Mouse (Mus musculus) CH12.LX (cell line): Measurements from ENCODE around the gene Map3k13. TPM values are rescaled to one million over a fixed set of nuclear protein-coding genes. Genes with fewer than 3 reads are reported as not detected.
A peak's percentile ranks its signal among the peaks of the same experiment; 100 is the strongest.

Experiments
- DNase-seq: peaks from one replicate; pipeline ENCODE4 v3.0.0-alpha.2; 2013; ENCODE audit errors: extremely low read depth
- H3K27ac ChIP-seq: 2 replicates; pipeline ENCODE4 v1.5.1; 2012; ENCODE audit warnings: low read depth, mild to moderate bottlenecking, control low read depth, moderate library complexity; ENCODE audit not compliant: insufficient read depth
- H3K27me3 ChIP-seq: replicated peaks from 2 replicates; pipeline ENCODE3; 2012; ENCODE audit warnings: inconsistent platforms
- H3K36me3 ChIP-seq, 2 experiments: replicated peaks in 1 of 2; 2 replicates each; pipeline versions ENCODE3 to v1.6.1; 2012; ENCODE audit warnings: inconsistent platforms in 1 of 2, low read length in 1 of 2, mild to moderate bottlenecking in 1 of 2, mixed read lengths in 1 of 2, moderate library complexity in 1 of 2; ENCODE audit not compliant: control insufficient read depth in 1 of 2, insufficient read depth in 1 of 2
- H3K4me1 ChIP-seq, 2 experiments: 2 replicates each; pipeline ENCODE4 v1.6.1; 2012; ENCODE audit warnings: inconsistent platforms in 1 of 2, moderate library complexity in 1 of 2; ENCODE audit not compliant: insufficient read depth in 2 of 2, control insufficient read depth in 1 of 2
- H3K4me2 ChIP-seq: 2 replicates; pipeline ENCODE4 v1.6.1; 2012; ENCODE audit warnings: low read depth, mild to moderate bottlenecking, control low read depth; ENCODE audit not compliant: poor library complexity, insufficient read depth, severe bottlenecking
- H3K4me3 ChIP-seq, 3 experiments: fragments of 150-350 bp in 1 of 3; sonication (generic) in 1 of 3; replicated peaks in 1 of 3; 2 replicates each; pipeline versions ENCODE3 to v1.5.1; 2011 to 2012; ENCODE audit warnings: low read depth in 2 of 3, low read length in 2 of 3, mild to moderate bottlenecking in 2 of 3, moderate library complexity in 2 of 3, control low read depth in 1 of 3, improper control_type of control experiment in 1 of 3, inconsistent platforms in 1 of 3, mixed read lengths in 1 of 3; ENCODE audit not compliant: poor library complexity in 1 of 3
- H3K79me2 ChIP-seq: replicated peaks from 2 replicates; pipeline ENCODE4 v1.6.1; 2012; ENCODE audit warnings: mild to moderate bottlenecking, moderate library complexity; ENCODE audit not compliant: control insufficient read depth, poor library complexity, insufficient read depth, severe bottlenecking; ENCODE audit errors: extremely low read depth
- H3K9ac ChIP-seq: 2 replicates; pipeline ENCODE4 v1.6.1; 2012; ENCODE audit warnings: low read depth, mild to moderate bottlenecking, control low read depth, moderate library complexity; ENCODE audit not compliant: insufficient read depth
- H3K9me3 ChIP-seq: replicated peaks from 2 replicates; pipeline ENCODE3; 2012; ENCODE audit warnings: low read length, inconsistent platforms, mixed read lengths
- BHLHE40 ChIP-seq: IDR thresholded peaks from 2 replicates; pipeline ENCODE4 v1.6.1; 2011; ENCODE audit warnings: mild to moderate bottlenecking, low read depth, low read length, improper control_type of control experiment
- CHD2 ChIP-seq: IDR thresholded peaks from 2 replicates; pipeline ENCODE4 v1.6.1; 2011; ENCODE audit warnings: low read length, improper control_type of control experiment
- CTCF ChIP-seq, 2 experiments: IDR thresholded peaks in 1 of 2; conservative IDR thresholded peaks in 1 of 2; 2 replicates each; pipeline ENCODE4 v1.5.1; 2011 to 2012; ENCODE audit warnings: low read depth in 2 of 2, low read length in 2 of 2, improper control_type of control experiment in 1 of 2, inconsistent platforms in 1 of 2, mild to moderate bottlenecking in 1 of 2, moderate library complexity in 1 of 2
- E2F4 ChIP-seq: IDR thresholded peaks from 2 replicates; pipeline ENCODE4 v1.6.1; 2011; ENCODE audit warnings: low read depth, low read length, improper control_type of control experiment; ENCODE audit not compliant: insufficient replicate concordance
- ETS1 ChIP-seq: conservative IDR thresholded peaks from 2 replicates; pipeline ENCODE4 v1.6.1; 2012; ENCODE audit warnings: low read depth, mild to moderate bottlenecking, inconsistent platforms, low read length, improper control_type of control experiment, moderate library complexity
- HCFC1 ChIP-seq: IDR thresholded peaks from 2 replicates; pipeline ENCODE4 v1.6.1; 2012; ENCODE audit warnings: low read depth, mild to moderate bottlenecking, inconsistent platforms, low read length, improper control_type of control experiment
- JUN ChIP-seq: IDR thresholded peaks from 2 replicates; pipeline ENCODE4 v1.6.1; 2011; ENCODE audit warnings: low read depth, mild to moderate bottlenecking, low read length, improper control_type of control experiment, moderate library complexity; ENCODE audit not compliant: insufficient read depth
- KAT2A ChIP-seq: IDR thresholded peaks from 2 replicates; pipeline ENCODE4 v1.6.1; 2012; ENCODE audit warnings: low read length, improper control_type of control experiment, inconsistent platforms; ENCODE audit not compliant: insufficient replicate concordance
- MAFK ChIP-seq: IDR thresholded peaks from 2 replicates; pipeline ENCODE4 v1.6.1; 2011; ENCODE audit warnings: low read length, improper control_type of control experiment; ENCODE audit not compliant: insufficient replicate concordance
- NRF1 ChIP-seq: IDR thresholded peaks from 2 replicates; pipeline ENCODE4 v1.6.1; 2014; ENCODE audit warnings: low read depth, mild to moderate bottlenecking, inconsistent platforms, low read length, improper control_type of control experiment, moderate library complexity
- POLR2AphosphoS2 ChIP-seq: IDR thresholded peaks from 2 replicates; pipeline ENCODE4 v1.6.1; 2011; ENCODE audit warnings: low read depth, low read length, improper control_type of control experiment
- RAD21 ChIP-seq: IDR thresholded peaks from 2 replicates; pipeline ENCODE4 v1.6.1; 2011; ENCODE audit warnings: low read depth, mild to moderate bottlenecking, low read length, improper control_type of control experiment, moderate library complexity
- RCOR1 ChIP-seq: conservative IDR thresholded peaks from 2 replicates; pipeline ENCODE4 v1.6.1; 2012; ENCODE audit warnings: low read depth, mild to moderate bottlenecking, inconsistent platforms, low read length, improper control_type of control experiment
- SIN3A ChIP-seq: IDR thresholded peaks from 2 replicates; pipeline ENCODE4 v1.6.1; 2012; ENCODE audit warnings: low read length, improper control_type of control experiment, inconsistent platforms
- SMC3 ChIP-seq: IDR thresholded peaks from 2 replicates; pipeline ENCODE4 v1.6.1; 2011; ENCODE audit warnings: low read depth, low read length, improper control_type of control experiment
- TBP ChIP-seq: conservative IDR thresholded peaks from 2 replicates; pipeline ENCODE4 v1.6.1; 2011; ENCODE audit warnings: low read depth, low read length, improper control_type of control experiment
- TCF12 ChIP-seq: IDR thresholded peaks from 2 replicates; pipeline ENCODE4 v1.6.1; 2014; ENCODE audit warnings: low read depth, mild to moderate bottlenecking, inconsistent platforms, low read length, improper control_type of control experiment
- UBTF ChIP-seq: IDR thresholded peaks from 2 replicates; pipeline ENCODE4 v1.6.1; 2012; ENCODE audit warnings: low read depth, mild to moderate bottlenecking, inconsistent platforms, low read length, improper control_type of control experiment, moderate library complexity
- USF1 ChIP-seq: IDR thresholded peaks from 2 replicates; pipeline ENCODE4 v1.6.1; 2014; ENCODE audit warnings: low read depth, mild to moderate bottlenecking, inconsistent platforms, low read length, improper control_type of control experiment
- USF2 ChIP-seq: conservative IDR thresholded peaks from 2 replicates; pipeline ENCODE4 v1.6.1; 2011; ENCODE audit warnings: low read depth, low read length, improper control_type of control experiment
- ZC3H11A ChIP-seq: IDR thresholded peaks from 2 replicates; pipeline ENCODE4 v1.6.1; 2012; ENCODE audit warnings: low read depth, mild to moderate bottlenecking, inconsistent platforms, low read length, improper control_type of control experiment
- ZMIZ1 ChIP-seq: IDR thresholded peaks from 2 replicates; pipeline ENCODE4 v1.6.1; 2012; ENCODE audit warnings: low read depth, mild to moderate bottlenecking, inconsistent platforms, low read length, improper control_type of control experiment
- ZNF384 ChIP-seq: IDR thresholded peaks from 2 replicates; pipeline ENCODE4 v1.6.1; 2012; ENCODE audit warnings: low read depth, low read length, improper control_type of control experiment, inconsistent platforms
- dilution Hi-C: fragments of 300-500 bp; cut with MboI; formaldehyde crosslinking; loops from 2 replicates; pipeline ENCODE4 v1.14.3; 2020; ENCODE audit warnings: low sequenced_read_pairs; ENCODE audit not compliant: extremely low pct_unique_long_range_greater_than_20kb, extremely low pct_ligation_motif_present
- in situ Hi-C: fragments of 300-500 bp; cut with MboI; formaldehyde crosslinking; loops from 3 replicates; pipeline ENCODE4 v1.14.3; 2019; ENCODE audit warnings: low sequenced_read_pairs, low pct_ligation_motif_present, low pct_unique_long_range_greater_than_20kb, mixed read lengths
- polyA plus RNA-seq: library from polyadenylated mRNA; unstranded; fragments of >175 nt; gene quantifications from 2 replicates; pipeline ENCODE4 v1.2.1, GENCODE M21; 2012; ENCODE audit warnings: low read depth; ENCODE audit not compliant: insufficient read length
- total RNA-seq, 2 experiments: library from RNA; depleted of rRNA; stranded (reverse); fragments of 300-350 nt in 1 of 2; fragments of >200 nt in 1 of 2; gene quantifications; 2 replicates each; pipeline ENCODE4 v1.2.3; 2012 to 2014

Map3k13 gene
- total and polyA plus RNA-seq, 3 experiments: 0.32 to 1.3 (median 0.89) TPM

DNA sequence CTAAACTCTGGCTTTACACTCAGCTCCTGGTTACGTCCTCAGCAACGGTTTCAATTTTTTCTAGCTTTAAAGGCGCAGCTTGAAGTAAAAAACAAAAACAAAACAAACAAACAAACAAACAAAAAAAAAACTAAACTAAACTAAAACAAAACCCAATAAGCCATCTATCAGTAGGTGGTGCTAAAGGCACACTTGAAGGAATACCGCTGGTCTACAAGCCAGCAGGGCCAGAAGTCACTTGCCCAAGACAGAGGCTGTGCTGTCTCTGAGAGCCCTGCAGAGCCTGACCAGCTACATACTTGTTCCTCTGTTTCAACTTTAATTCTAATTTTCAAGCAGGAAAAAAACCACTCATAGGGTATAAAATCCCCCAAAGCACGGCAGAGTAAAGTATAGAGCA lies 24.5 kb upstream of the Map3k13 start:
- no peak for TF ChIP-seq ETS1
- TF ChIP-seq POLR2AphosphoS2: no peak
- no peak for TF ChIP-seq E2F4
- peak; percentile 50 for TF ChIP-seq SMC3
- no peak for TF ChIP-seq USF1
- no peak for TF ChIP-seq MAFK
- TF ChIP-seq JUN: no peak
- TF ChIP-seq ZNF384: peak; percentile 61
- peak in 1 of 2 experiments; percentile 75; a peak in 2 of 4 replicates for TF ChIP-seq CTCF (conservative IDR thresholded peaks at IDR 0.05 in 1 of 2, IDR thresholded peaks at IDR 0.05 in 1 of 2; ENCODE audit: low read depth in 2 of 2, low read length in 2 of 2)
- no peak for TF ChIP-seq NRF1
- TF ChIP-seq KAT2A: no peak
- TF ChIP-seq RAD21: peak; percentile 81
- TF ChIP-seq CHD2: no peak
- TF ChIP-seq RCOR1: no peak
- TF ChIP-seq ZMIZ1: no peak
- 0 out of 2 replicates have a peak, but pooled peaks have one; percentile 11 for TF ChIP-seq ZC3H11A
- no peak for TF ChIP-seq TCF12
- no peak for TF ChIP-seq SIN3A
- TF ChIP-seq TBP: no peak
- TF ChIP-seq BHLHE40: no peak
- no peak for TF ChIP-seq HCFC1
- TF ChIP-seq USF2: no peak
- no peak for TF ChIP-seq UBTF
- Histone ChIP-seq H3K4me3 (no peak overlapping the region), H3K27me3 (no peaks in the 10 kb centered on the region), H3K79me2 (no peaks in the 10 kb centered on the region), H3K36me3 (no peaks in the 10 kb centered on the region), H3K4me1 (no peaks in the 10 kb centered on the region), H3K9ac (no peak overlapping the region), H3K9me3 (no peaks in the 10 kb centered on the region), H3K4me2 (no peak overlapping the region), H3K27ac (no peak overlapping the region)
- dilution Hi-C loops (no loop called here), in situ Hi-C loops (no loop called here)
- peak; percentile 16 for DNase-seq
